Mouse (Mus musculus): Measurements from ENCODE around the gene Pkm.
A peak's percentile ranks its signal among the peaks of the same experiment; 100 is the strongest.

DNA sequence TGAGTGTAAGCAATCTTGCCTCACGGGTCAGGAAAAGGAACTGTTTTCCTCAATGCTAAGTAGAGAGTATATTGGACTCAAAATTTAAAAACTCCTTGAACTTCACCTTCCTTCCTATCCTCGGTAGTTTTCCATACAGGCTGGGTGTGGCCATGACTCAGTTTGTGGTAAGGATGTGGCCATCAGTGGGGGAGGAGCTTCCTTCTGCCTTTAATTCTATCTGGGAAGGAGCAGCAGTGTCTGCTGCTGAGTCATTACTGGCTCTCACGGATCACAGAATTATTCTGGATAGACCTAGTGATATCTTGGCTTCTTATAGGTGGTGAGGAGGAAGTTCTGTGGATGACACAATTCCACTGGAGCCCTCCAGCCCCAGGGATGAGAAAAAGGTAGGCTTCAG, 2.8 kb upstream of the Pkm start:
- no peak for TF ChIP-seq CTCF (IDR thresholded peaks at IDR 0.05; ENCODE audit: low read depth)
- TF ChIP-seq EP300 (IDR thresholded peaks at IDR 0.05; ENCODE audit: low read depth) = peak; percentile 15; the same call in 1 of the 2 replicates
